Mouse (Mus musculus): ENCODE data around the gene Ybey. TPM values are rescaled to one million over a fixed set of nuclear protein-coding genes. Genes with fewer than 3 reads are reported as not detected.

Gene Ybey
- 1.3 TPM for polyA plus RNA-seq (2014; fragmentation: Illumina TruSeq; extraction: RNeasy Lipid Tissue Mini Kit (QIAGEN cat#74804); ENCODE audit: low replicate concordance)

GRCm38 (mm10) chr10:76468203-76469162 lies at the start of gene Ybey, which contains the start of gene Mcm3ap:
Ybey (minus strand) TSS chr10:76469114.
Mcm3ap (plus strand) TSS chr10:76468927.

GRCm38 (mm10) chr10:76448851-76449250 lies 20.1 kb downstream of the Ybey start, which contains the start of gene 2610028H24Rik:
2610028H24Rik (plus strand) TSS chr10:76449081.

GRCm38 (mm10) chr10:76442178-76443088 lies 26.5 kb downstream of the Ybey start, which contains the start of gene Pcnt:
Pcnt (minus strand) TSS chr10:76442786.

GRCm38 (mm10) chr10:76440281-76440680 lies 28.6 kb downstream of the Ybey start, which contains the start of gene AC141477.1:
AC141477.1 (minus strand) TSS chr10:76440444.

Other genes with a start within 250 kb of the Ybey start
- gene Prmt2, start 231.2 kb downstream of the Ybey start, polyA plus RNA-seq (2014; fragmentation: Illumina TruSeq; extraction: RNeasy Lipid Tissue Mini Kit (QIAGEN cat#74804); ENCODE audit: low replicate concordance), result 1.0 TPM
- 0.56 TPM for gene S100b, start 215.3 kb downstream of the Ybey start, polyA plus RNA-seq (2014; fragmentation: Illumina TruSeq; extraction: RNeasy Lipid Tissue Mini Kit (QIAGEN cat#74804); ENCODE audit: low replicate concordance)
- gene Dip2a, start 123.8 kb downstream of the Ybey start, polyA plus RNA-seq (2014; fragmentation: Illumina TruSeq; extraction: RNeasy Lipid Tissue Mini Kit (QIAGEN cat#74804); ENCODE audit: low replicate concordance), result 8.8 TPM
- gene AC141477.1, start 28.7 kb downstream of the Ybey start, polyA plus RNA-seq (2014; fragmentation: Illumina TruSeq; extraction: RNeasy Lipid Tissue Mini Kit (QIAGEN cat#74804); ENCODE audit: low replicate concordance), result not detected
- gene Pcnt, start 26.3 kb downstream of the Ybey start, polyA plus RNA-seq (2014; fragmentation: Illumina TruSeq; extraction: RNeasy Lipid Tissue Mini Kit (QIAGEN cat#74804); ENCODE audit: low replicate concordance), result 8.7 TPM
- gene 2610028H24Rik, start 20.0 kb downstream of the Ybey start, polyA plus RNA-seq (2014; fragmentation: Illumina TruSeq; extraction: RNeasy Lipid Tissue Mini Kit (QIAGEN cat#74804); ENCODE audit: low replicate concordance), result not detected
- 3.3 TPM for gene Mcm3ap, start 187 bp downstream of the Ybey start, polyA plus RNA-seq (2014; fragmentation: Illumina TruSeq; extraction: RNeasy Lipid Tissue Mini Kit (QIAGEN cat#74804); ENCODE audit: low replicate concordance)
- gene Lss, start 62.5 kb upstream of the Ybey start, polyA plus RNA-seq (2014; fragmentation: Illumina TruSeq; extraction: RNeasy Lipid Tissue Mini Kit (QIAGEN cat#74804); ENCODE audit: low replicate concordance), result 3.6 TPM
- gene Spatc1l, start 93.2 kb upstream of the Ybey start, polyA plus RNA-seq (2014; fragmentation: Illumina TruSeq; extraction: RNeasy Lipid Tissue Mini Kit (QIAGEN cat#74804); ENCODE audit: low replicate concordance), result not detected
- not detected for gene Ftcd, start 106.5 kb upstream of the Ybey start, polyA plus RNA-seq (2014; fragmentation: Illumina TruSeq; extraction: RNeasy Lipid Tissue Mini Kit (QIAGEN cat#74804); ENCODE audit: low replicate concordance)
- 2.6 TPM for gene Col6a2, start 154.5 kb upstream of the Ybey start, polyA plus RNA-seq (2014; fragmentation: Illumina TruSeq; extraction: RNeasy Lipid Tissue Mini Kit (QIAGEN cat#74804); ENCODE audit: low replicate concordance)